Comparison of ENCODE assay signal across 8 mouse cellular contexts in genomic region chr15:82416797-82417789, GRCm38 (mm10). TPM values are rescaled to one million over a fixed set of nuclear protein-coding genes. Genes with fewer than 3 reads are reported as not detected.
DNase-seq lines count a peak whose midpoint lies in the region; ATAC-seq and TF ChIP-seq lines count a peak whose summit lies in the region.

No protein-coding gene starts in this region.

- no peak overlapping the region for H3K27ac ChIP-seq in forebrain, embryonic 13.5 days
- H3K27ac ChIP-seq in heart, postnatal 0 days (ENCODE audit: low read depth): 0 out of 2 replicates have a peak overlapping the region, but pooled peaks have one; percentile 26
- no peak overlapping the region for H3K27ac ChIP-seq in liver, embryonic 15.5 days (replicated peaks)
- no peak overlapping the region for H3K27ac ChIP-seq in neural tube, embryonic 12.5 days
- peak overlapping the region; percentile 40; the same call in 1 of the 2 replicates for H3K27ac ChIP-seq in stomach, postnatal 0 days (replicated peaks)

- peaks cover 10% of the 10 kb centered on the region for H3K4me1 ChIP-seq in E14TG2a.4 (replicated peaks; ENCODE audit: low read depth, low read length)
- 0 out of 2 replicates have a peak, but pooled peaks cover 4% of the 10 kb centered on the region for H3K4me1 ChIP-seq in forebrain, embryonic 13.5 days
- H3K4me1 ChIP-seq in heart, postnatal 0 days (ENCODE audit: control insufficient read depth, insufficient read depth): no peaks in the 10 kb centered on the region
- H3K4me1 ChIP-seq in liver, embryonic 15.5 days (replicated peaks): no peaks in the 10 kb centered on the region
- peaks cover 8% of the 10 kb centered on the region; the same call in 1 of the 2 replicates for H3K4me1 ChIP-seq in neural tube, embryonic 12.5 days
- H3K4me1 ChIP-seq in stomach, postnatal 0 days (replicated peaks; ENCODE audit: control insufficient read depth, insufficient read depth): no peaks in the 10 kb centered on the region

- peaks cover 6% of the 10 kb centered on the region; the same call in 1 of the 2 replicates for H3K9me3 ChIP-seq in E14TG2a.4 (ENCODE audit: low read length)
- H3K9me3 ChIP-seq in forebrain, embryonic 13.5 days (replicated peaks): no peaks in the 10 kb centered on the region
- H3K9me3 ChIP-seq in heart, postnatal 0 days (replicated peaks; ENCODE audit: control insufficient read depth, low read length): no peaks in the 10 kb centered on the region
- no peaks in the 10 kb centered on the region for H3K9me3 ChIP-seq in liver, embryonic 15.5 days (replicated peaks)
- no peaks in the 10 kb centered on the region for H3K9me3 ChIP-seq in neural tube, embryonic 12.5 days
- no peaks in the 10 kb centered on the region for H3K9me3 ChIP-seq in stomach, postnatal 0 days (ENCODE audit: control insufficient read depth, low read length)

- TF ChIP-seq CTCF in E14TG2a.4 (conservative IDR thresholded peaks at IDR 0.05; ENCODE audit: low read length): peak; percentile 21; the same call in 1 of the 2 replicates
- TF ChIP-seq CTCF in heart, postnatal 0 days (IDR thresholded peaks at IDR 0.05; ENCODE audit: low read depth): peak; percentile 95
- peak; percentile 93 for TF ChIP-seq CTCF in stomach, postnatal 0 days (IDR thresholded peaks at IDR 0.05; ENCODE audit: low read depth)

- H3K4me3 ChIP-seq in E14TG2a.4 (replicated peaks; ENCODE audit: low read length): peak overlapping the region; percentile 68
- H3K4me3 ChIP-seq in forebrain, embryonic 13.5 days: no peak overlapping the region
- no peak overlapping the region for H3K4me3 ChIP-seq in heart, postnatal 0 days (ENCODE audit: low read depth, low read length)
- no peak overlapping the region for H3K4me3 ChIP-seq in liver, embryonic 15.5 days (replicated peaks)
- H3K4me3 ChIP-seq in neural tube, embryonic 12.5 days: no peak overlapping the region
- H3K4me3 ChIP-seq in stomach, postnatal 0 days (ENCODE audit: low read depth, low read length): no peak overlapping the region

- no peaks in the 10 kb centered on the region for H3K27me3 ChIP-seq in E14TG2a.4 (ENCODE audit: insufficient read depth, low read length)
- no peaks in the 10 kb centered on the region for H3K27me3 ChIP-seq in forebrain, embryonic 13.5 days
- H3K27me3 ChIP-seq in heart, postnatal 0 days (ENCODE audit: control insufficient read depth, insufficient read depth, low read length): no peaks in the 10 kb centered on the region
- H3K27me3 ChIP-seq in liver, embryonic 15.5 days: no peaks in the 10 kb centered on the region
- no peaks in the 10 kb centered on the region for H3K27me3 ChIP-seq in neural tube, embryonic 12.5 days (replicated peaks)
- no peaks in the 10 kb centered on the region for H3K27me3 ChIP-seq in stomach, postnatal 0 days (ENCODE audit: control insufficient read depth, insufficient read depth, low read length)

- 28% methylated on average over 16 of the region's 16 CpGs for WGBS in forebrain, embryonic 13.5 days
- WGBS in heart, postnatal 0 days: 26% methylated on average over 15 of the region's 16 CpGs
- WGBS in liver, embryonic 15.5 days (ENCODE audit: insufficient replicate concordance): 35% methylated on average over 16 of the region's 16 CpGs
- 28% methylated on average over 16 of the region's 16 CpGs for WGBS in neural tube, embryonic 12.5 days
- WGBS in stomach, postnatal 0 days: 27% methylated on average over 16 of the region's 16 CpGs

- H3K36me3 ChIP-seq in E14TG2a.4 (ENCODE audit: insufficient read depth, low read length): no peaks in the 10 kb centered on the region
- H3K36me3 ChIP-seq in forebrain, embryonic 13.5 days (ENCODE audit: poor library complexity, severe bottlenecking): no peaks in the 10 kb centered on the region
- H3K36me3 ChIP-seq in heart, postnatal 0 days (replicated peaks; ENCODE audit: control insufficient read depth, insufficient read depth, low read length): no peaks in the 10 kb centered on the region
- no peaks in the 10 kb centered on the region for H3K36me3 ChIP-seq in liver, embryonic 15.5 days (replicated peaks)
- no peaks in the 10 kb centered on the region for H3K36me3 ChIP-seq in neural tube, embryonic 12.5 days
- H3K36me3 ChIP-seq in stomach, postnatal 0 days (ENCODE audit: control insufficient read depth, insufficient read depth, low read length): no peaks in the 10 kb centered on the region

- peak overlapping the region; percentile 8 for H3K4me2 ChIP-seq in forebrain, embryonic 13.5 days
- peak overlapping the region; percentile 42 for H3K4me2 ChIP-seq in heart, postnatal 0 days (ENCODE audit: low read depth, low read length)
- H3K4me2 ChIP-seq in liver, embryonic 15.5 days: no peak overlapping the region
- peak overlapping the region; percentile 40 for H3K4me2 ChIP-seq in neural tube, embryonic 12.5 days (replicated peaks)
- 0 out of 2 replicates have a peak overlapping the region, but pooled peaks have one; percentile 20 for H3K4me2 ChIP-seq in stomach, postnatal 0 days (replicated peaks; ENCODE audit: low read depth)

- peak; percentile 3 for DNase-seq in c-Kit-positive CD71-positive TER-119-positive erythroid progenitor cells, embryonic 14.5 days (ENCODE audit: low spot score)
- peak; percentile 79 for DNase-seq in heart, postnatal 0 days (ENCODE audit: low spot score)
- peak; percentile 88 to 93 for DNase-seq in kidney, postnatal 4 days
- DNase-seq in stomach, postnatal 0 days (ENCODE audit: low spot score): peak; percentile 86

- 0 out of 2 replicates have a peak overlapping the region, but pooled peaks have one; percentile 30 for H3K9ac ChIP-seq in forebrain, embryonic 13.5 days
- 0 out of 2 replicates have a peak overlapping the region, but pooled peaks have one; percentile 17 for H3K9ac ChIP-seq in heart, postnatal 0 days (replicated peaks; ENCODE audit: low read depth, low read length)
- no peak overlapping the region for H3K9ac ChIP-seq in liver, embryonic 15.5 days
- H3K9ac ChIP-seq in neural tube, embryonic 12.5 days: no peak overlapping the region
- H3K9ac ChIP-seq in stomach, postnatal 0 days (ENCODE audit: low read length): peak overlapping the region; percentile 45; the same call in 1 of the 2 replicates

- no peak for TF ChIP-seq EP300 in heart, postnatal 0 days (IDR thresholded peaks at IDR 0.05; ENCODE audit: low read depth)
- TF ChIP-seq EP300 in stomach, postnatal 0 days (optimal IDR thresholded peaks at IDR 0.05): no peak

- peak; percentile 72 for ATAC-seq in forebrain, embryonic 13.5 days
- peak; percentile 98 for ATAC-seq in heart, postnatal 0 days (ENCODE audit: insufficient read depth, low read depth)
- ATAC-seq in liver, embryonic 15.5 days (ENCODE audit: insufficient read depth): peak; percentile 58
- ATAC-seq in neural tube, embryonic 12.5 days (ENCODE audit: low FRiP score, low read depth): peak; percentile 78
- peak; percentile 97 for ATAC-seq in stomach, postnatal 0 days (ENCODE audit: low FRiP score, low TSS enrichment)

RNA-seq across cellular contexts. Expression of gene Cyp2d10, which starts 10.1 kb away (rescaled TPM):
- polyA plus RNA-seq in forebrain, embryonic 13.5 days (2015; fragmentation: Nextera tagmentation; extraction: Ambion mirVana): 0.57 TPM in 1 of 2 replicates, not detected in the other
- total RNA-seq in heart, postnatal 0 days (2014; rRNA removed; ENCODE audit: low replicate concordance): 1.2 TPM in 1 of 2 replicates, not detected in the other
- not detected in 2 replicates for polyA plus RNA-seq in heart, postnatal 0 days (2015; fragmentation: Nextera tagmentation; extraction: Ambion mirVana)
- polyA plus RNA-seq in liver, embryonic 15.5 days (2015; fragmentation: Nextera tagmentation; extraction: Ambion mirVana): 52.7 and 71.7 TPM in 2 replicates
- polyA plus RNA-seq in neural tube, embryonic 12.5 days (2016; fragmentation: Nextera tagmentation; extraction: Ambion mirVana): not detected in 2 replicates
- polyA plus RNA-seq in stomach, postnatal 0 days (2015; fragmentation: Nextera tagmentation; extraction: Ambion mirVana): 2.1 and 3.6 TPM in 2 replicates

RNA-seq across cellular contexts. Expression of gene Cyp2d9, which starts 16.1 kb away (rescaled TPM):
- polyA plus RNA-seq in forebrain, embryonic 13.5 days (2015; fragmentation: Nextera tagmentation; extraction: Ambion mirVana): not detected in 2 replicates
- total RNA-seq in heart, postnatal 0 days (2014; rRNA removed; ENCODE audit: low replicate concordance): not detected in 2 replicates
- 0.07 TPM in 1 of 2 replicates, not detected in the other for polyA plus RNA-seq in heart, postnatal 0 days (2015; fragmentation: Nextera tagmentation; extraction: Ambion mirVana)
- 2.6 and 4.3 TPM in 2 replicates for polyA plus RNA-seq in liver, embryonic 15.5 days (2015; fragmentation: Nextera tagmentation; extraction: Ambion mirVana)
- polyA plus RNA-seq in neural tube, embryonic 12.5 days (2016; fragmentation: Nextera tagmentation; extraction: Ambion mirVana): not detected in 2 replicates
- 1.6 and 2.0 TPM in 2 replicates for polyA plus RNA-seq in stomach, postnatal 0 days (2015; fragmentation: Nextera tagmentation; extraction: Ambion mirVana)

RNA-seq across cellular contexts. Expression of gene Cyp2d11, which starts 23.3 kb away (rescaled TPM):
- polyA plus RNA-seq in forebrain, embryonic 13.5 days (2015; fragmentation: Nextera tagmentation; extraction: Ambion mirVana): not detected in 2 replicates
- total RNA-seq in heart, postnatal 0 days (2014; rRNA removed; ENCODE audit: low replicate concordance): not detected in 2 replicates
- not detected in 2 replicates for polyA plus RNA-seq in heart, postnatal 0 days (2015; fragmentation: Nextera tagmentation; extraction: Ambion mirVana)
- 0.10 TPM in 1 of 2 replicates, not detected in the other for polyA plus RNA-seq in liver, embryonic 15.5 days (2015; fragmentation: Nextera tagmentation; extraction: Ambion mirVana)
- not detected in 2 replicates for polyA plus RNA-seq in neural tube, embryonic 12.5 days (2016; fragmentation: Nextera tagmentation; extraction: Ambion mirVana)
- polyA plus RNA-seq in stomach, postnatal 0 days (2015; fragmentation: Nextera tagmentation; extraction: Ambion mirVana): not detected in 2 replicates

RNA-seq across cellular contexts. Expression of gene Cyp2d22, which starts 37.0 kb away (rescaled TPM):
- polyA plus RNA-seq in forebrain, embryonic 13.5 days (2015; fragmentation: Nextera tagmentation; extraction: Ambion mirVana): 1.6 and 1.7 TPM in 2 replicates
- total RNA-seq in heart, postnatal 0 days (2014; rRNA removed; ENCODE audit: low replicate concordance): 14.8 and 16.8 TPM in 2 replicates
- 10.1 and 10.6 TPM in 2 replicates for polyA plus RNA-seq in heart, postnatal 0 days (2015; fragmentation: Nextera tagmentation; extraction: Ambion mirVana)
- 17.7 and 19.1 TPM in 2 replicates for polyA plus RNA-seq in liver, embryonic 15.5 days (2015; fragmentation: Nextera tagmentation; extraction: Ambion mirVana)
- polyA plus RNA-seq in neural tube, embryonic 12.5 days (2016; fragmentation: Nextera tagmentation; extraction: Ambion mirVana): 2.2 and 2.9 TPM in 2 replicates
- polyA plus RNA-seq in stomach, postnatal 0 days (2015; fragmentation: Nextera tagmentation; extraction: Ambion mirVana): 5.5 TPM in 2 replicates

Comparison
In these comparisons a context has a peak if more than half of its experiments do, and no peak if none do; other contexts are left out.
1. CTCF ChIP-seq: peak in every context shown above with its lines; median percentile 95 in heart, postnatal 0 days; 93 in stomach, postnatal 0 days; 21 in E14TG2a.4.
2. DNase-seq: peak in every context shown above with its lines; median percentile 90 in kidney, postnatal 4 days; 86 in stomach, postnatal 0 days; 79 in heart, postnatal 0 days; 3 in c-Kit-positive CD71-positive TER-119-positive erythroid progenitor cells, embryonic 14.5 days.
3. H3K27ac ChIP-seq: peak in heart, postnatal 0 days (single experiment) and stomach, postnatal 0 days (single experiment); none in forebrain, embryonic 13.5 days (single experiment), liver, embryonic 15.5 days (single experiment) and neural tube, embryonic 12.5 days (single experiment).
4. H3K9ac ChIP-seq: peak in forebrain, embryonic 13.5 days (single experiment), heart, postnatal 0 days (single experiment) and stomach, postnatal 0 days (single experiment); none in liver, embryonic 15.5 days (single experiment) and neural tube, embryonic 12.5 days (single experiment).
5. RNA of gene Cyp2d10, which starts 10.1 kb away (polyA plus RNA-seq): 52.7 to 71.7 TPM in liver, embryonic 15.5 days; 2.1 to 3.6 TPM in stomach, postnatal 0 days, not detected in heart, postnatal 0 days, 0.57 TPM in forebrain, embryonic 13.5 days and not detected in neural tube, embryonic 12.5 days; every median in the first group is over 10 times any median in the second.
6. Peak in every context shown above with its lines, with median percentiles within 50 percentile points of each other: ATAC-seq.